Mouse (Mus musculus): Measurements from ENCODE around the gene Gm1604a. TPM values are rescaled to one million over a fixed set of nuclear protein-coding genes. Genes with fewer than 3 reads are reported as not detected.
"Not testable (repeated sequence)": the region's sequence is repeated elsewhere in the genome, so short reads cannot be mapped to it uniquely, and the experiment has no call there.

Gm1604a gene
- polyA plus RNA-seq, 1 experiment from 2014 or later = not detected

- not testable (repeated sequence) for H3K9me3 ChIP-seq; H3K27ac ChIP-seq; H3K4me3 ChIP-seq; H3K4me1 ChIP-seq; H3K27me3 ChIP-seq (ENCODE audit: poor library complexity, severe bottlenecking); H3K36me3 ChIP-seq (replicated peaks); DNase-seq (ENCODE audit: extremely low spot score, low spot score)
- no CpG with 5 or more reads among the region's 7 CpGs for WGBS
Observed at GRCm38 (mm10) chr17:7009440-7009839, 15.9 kb upstream of the Gm1604a start.

GRCm38 (mm10) chr17:7009901-7010300 lies 15.5 kb upstream of the Gm1604a start:
- WGBS = 77% methylated on average over 5 of the region's 9 CpGs
- H3K4me3 ChIP-seq; H3K27me3 ChIP-seq (ENCODE audit: poor library complexity, severe bottlenecking); H3K4me1 ChIP-seq; H3K27ac ChIP-seq; DNase-seq (ENCODE audit: extremely low spot score, low spot score); H3K9me3 ChIP-seq; H3K36me3 ChIP-seq (replicated peaks): not testable (repeated sequence)

DNA sequence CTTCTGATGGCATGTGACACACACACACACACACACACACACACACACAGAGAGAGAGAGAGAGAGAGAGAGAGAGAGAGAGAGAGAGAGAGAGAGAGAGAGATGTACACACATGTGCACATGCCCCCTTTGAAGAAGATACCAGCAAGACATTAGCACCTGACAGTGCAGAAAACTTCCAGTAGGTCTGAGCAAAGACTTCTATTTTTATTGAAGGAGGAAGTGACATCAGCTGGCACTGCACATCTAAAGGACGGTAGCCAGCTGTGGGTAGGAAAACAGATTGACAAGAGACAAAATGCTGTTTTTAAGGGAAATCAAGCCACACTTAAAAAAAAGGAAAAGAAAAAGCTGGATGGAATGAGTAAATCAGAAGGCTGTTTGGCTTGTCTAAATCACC lies 11.2 kb upstream of the Gm1604a start:
- not testable (repeated sequence) for H3K36me3 ChIP-seq (replicated peaks); H3K9me3 ChIP-seq; DNase-seq (ENCODE audit: extremely low spot score, low spot score); H3K27ac ChIP-seq; H3K4me3 ChIP-seq; H3K4me1 ChIP-seq; H3K27me3 ChIP-seq (ENCODE audit: poor library complexity, severe bottlenecking)
- no CpG with 5 or more reads among the region's 1 CpGs for WGBS

DNA sequence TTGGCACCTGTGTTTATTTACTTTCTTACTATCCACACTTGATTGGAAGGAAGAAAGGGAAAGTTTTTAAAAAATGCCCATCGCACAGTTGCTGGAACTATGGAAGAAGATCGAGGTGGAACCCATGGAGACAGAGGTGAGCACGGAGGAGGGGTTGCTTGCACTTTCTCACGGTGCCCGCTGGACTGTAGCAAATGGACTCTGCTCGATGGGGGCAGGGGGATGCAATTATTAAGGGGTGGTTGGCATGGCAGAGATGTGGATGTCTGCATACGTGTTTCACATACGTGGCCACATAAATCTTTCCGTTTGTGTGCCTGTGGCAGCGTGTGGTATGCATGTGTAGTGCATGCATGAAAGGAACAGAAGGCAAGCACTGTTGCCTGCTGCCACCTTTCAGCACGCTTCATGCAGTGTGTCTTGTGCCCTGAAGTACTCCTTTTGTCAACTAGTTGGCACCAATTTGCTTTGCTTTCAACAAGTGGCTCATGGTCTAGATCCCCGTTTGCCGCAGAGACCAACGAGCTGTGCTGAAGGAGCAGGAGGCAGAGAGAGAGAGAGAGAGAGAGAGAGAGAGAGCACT lies 487 bp downstream of the Gm1604a start:
- DNase-seq (ENCODE audit: extremely low spot score, low spot score); H3K36me3 ChIP-seq (replicated peaks): not testable (repeated sequence)

DNA sequence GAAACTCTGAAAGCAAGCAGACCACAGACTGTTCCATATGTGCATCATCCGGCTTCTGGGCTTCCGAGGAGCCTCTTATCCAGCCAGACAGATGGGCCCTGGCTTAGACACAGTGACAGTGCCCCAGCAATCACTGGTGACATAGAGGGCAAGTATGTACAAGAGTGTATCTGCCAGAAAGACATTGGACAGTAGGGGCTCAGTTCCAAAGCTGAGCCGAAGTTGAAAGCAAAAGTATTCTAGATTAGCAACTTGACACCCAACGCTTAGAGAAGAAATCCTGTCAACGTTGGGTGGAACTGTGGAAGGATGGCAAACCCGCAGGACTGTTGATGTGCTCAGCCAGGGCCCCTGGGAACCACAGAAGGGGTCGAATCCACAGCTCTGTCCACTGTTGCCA lies 4.8 kb downstream of the Gm1604a start:
- H3K4me1 ChIP-seq; H3K36me3 ChIP-seq (replicated peaks); H3K27me3 ChIP-seq (ENCODE audit: poor library complexity, severe bottlenecking); H3K4me3 ChIP-seq; DNase-seq (ENCODE audit: extremely low spot score, low spot score); H3K9me3 ChIP-seq; H3K27ac ChIP-seq: not testable (repeated sequence)
- WGBS = 81% methylated on average over 5 of the region's 7 CpGs

More for the DNA sequence above, 487 bp downstream of the Gm1604a start:
- H3K9me3 ChIP-seq; H3K27ac ChIP-seq; H3K27me3 ChIP-seq (ENCODE audit: poor library complexity, severe bottlenecking); H3K4me3 ChIP-seq; H3K4me1 ChIP-seq: not testable (repeated sequence)
- WGBS = 65% methylated on average over 3 of the region's 14 CpGs

DNA sequence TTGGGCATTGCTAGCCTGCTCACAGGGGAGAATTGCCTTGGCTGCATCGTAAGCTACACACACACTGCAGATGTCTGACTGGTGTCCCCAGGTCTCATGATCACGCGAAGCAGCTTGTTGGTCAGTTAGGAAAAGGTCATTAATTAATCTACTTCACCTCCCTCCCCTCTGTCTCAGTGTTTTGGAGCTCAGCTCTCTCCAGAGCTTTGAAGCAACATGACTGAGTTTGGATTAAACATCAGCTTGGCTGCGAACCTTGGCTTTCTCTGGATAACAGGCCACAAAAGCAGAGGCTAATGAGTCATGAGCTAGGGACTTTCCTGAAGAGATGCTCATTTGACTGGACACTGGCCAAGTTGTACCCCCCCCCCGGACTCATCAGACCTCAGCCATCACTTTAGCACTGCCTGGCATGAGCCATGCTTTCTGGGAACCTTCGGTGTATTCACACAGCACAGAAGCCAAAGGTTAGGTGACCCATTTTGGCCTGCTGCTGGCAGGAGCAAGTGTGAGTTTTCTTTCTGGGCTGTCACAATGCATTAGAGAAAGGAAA lies 5.3 kb downstream of the Gm1604a start:
- H3K4me1 ChIP-seq; H3K36me3 ChIP-seq (replicated peaks); H3K27ac ChIP-seq; H3K4me3 ChIP-seq; H3K27me3 ChIP-seq (ENCODE audit: poor library complexity, severe bottlenecking); DNase-seq (ENCODE audit: extremely low spot score, low spot score); H3K9me3 ChIP-seq: not testable (repeated sequence)
- 72% methylated on average over 3 of the region's 6 CpGs for WGBS

GRCm38 (mm10) chr17:7033192-7034166 lies 8.1 kb downstream of the Gm1604a start:
- not testable (repeated sequence) for H3K27me3 ChIP-seq (ENCODE audit: poor library complexity, severe bottlenecking); H3K9me3 ChIP-seq; H3K4me1 ChIP-seq; H3K27ac ChIP-seq; DNase-seq (ENCODE audit: extremely low spot score, low spot score); H3K4me3 ChIP-seq; H3K36me3 ChIP-seq (replicated peaks)
- WGBS = 79% methylated on average over 3 of the region's 17 CpGs

- not testable (repeated sequence) for H3K27me3 ChIP-seq (ENCODE audit: poor library complexity, severe bottlenecking); DNase-seq (ENCODE audit: extremely low spot score, low spot score); H3K36me3 ChIP-seq (replicated peaks); H3K27ac ChIP-seq; H3K4me3 ChIP-seq; H3K9me3 ChIP-seq; H3K4me1 ChIP-seq
- 77% methylated on average over 2 of the region's 4 CpGs for WGBS
Observed at GRCm38 (mm10) chr17:7068997-7069539, 43.7 kb downstream of the Gm1604a start.

DNA sequence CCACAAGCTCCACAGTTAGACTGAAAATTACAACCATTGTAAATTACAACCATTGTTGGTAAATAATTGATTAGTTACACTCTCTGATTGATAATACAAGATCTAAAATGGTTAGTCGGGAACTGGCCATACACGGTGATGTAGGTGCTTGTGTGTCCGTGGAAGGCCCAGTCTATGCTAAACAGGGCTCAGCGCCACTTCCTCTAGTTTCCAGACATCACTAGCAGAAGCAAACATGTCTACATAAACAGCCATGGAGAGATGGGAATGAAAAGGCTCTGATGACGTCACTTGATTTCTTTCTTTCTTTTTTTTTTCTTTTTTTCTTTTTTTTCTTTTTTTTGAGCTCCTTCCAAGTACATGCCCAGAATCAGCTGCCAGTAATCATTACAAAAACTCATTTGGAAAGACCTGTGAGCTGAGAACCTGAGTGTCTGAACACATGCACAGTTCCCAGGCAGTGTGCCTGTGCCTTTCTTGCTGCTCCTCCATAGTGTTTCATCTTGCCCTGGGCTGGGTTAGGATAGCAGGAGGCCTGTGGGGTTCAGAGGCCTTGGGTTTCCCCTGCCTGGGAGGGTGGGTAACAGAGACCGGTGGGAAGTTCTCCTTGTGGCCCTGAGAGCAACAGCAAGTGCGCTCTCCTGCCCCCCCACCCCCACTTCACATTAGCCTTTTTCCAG lies 44.3 kb downstream of the Gm1604a start:
- not testable (repeated sequence) for H3K4me3 ChIP-seq; DNase-seq (ENCODE audit: extremely low spot score, low spot score); H3K27me3 ChIP-seq (ENCODE audit: poor library complexity, severe bottlenecking); H3K4me1 ChIP-seq; H3K9me3 ChIP-seq; H3K27ac ChIP-seq; H3K36me3 ChIP-seq (replicated peaks)
- 81% methylated on average over 5 of the region's 7 CpGs for WGBS

DNA sequence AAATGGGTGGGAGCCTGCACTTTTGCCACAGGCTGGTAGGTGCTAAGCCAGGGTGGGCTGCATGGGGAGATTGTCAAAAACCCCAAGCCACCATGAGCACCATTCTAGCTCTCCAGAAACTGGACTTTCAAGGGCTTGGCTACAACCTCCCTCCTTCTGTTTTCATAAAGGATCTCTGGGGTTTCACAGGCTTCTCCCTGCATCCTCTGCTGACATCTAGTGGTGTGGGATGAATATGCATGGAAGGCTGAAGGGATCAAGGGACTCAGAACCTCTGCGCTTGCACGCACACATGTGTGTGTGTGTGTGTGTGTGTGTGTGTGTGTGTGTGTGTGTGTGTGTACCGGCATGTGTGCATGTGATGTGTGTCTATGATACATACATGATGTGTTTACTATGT lies 49.1 kb downstream of the Gm1604a start:
- not testable (repeated sequence) for H3K27me3 ChIP-seq (ENCODE audit: poor library complexity, severe bottlenecking); H3K36me3 ChIP-seq (replicated peaks); H3K9me3 ChIP-seq; H3K4me3 ChIP-seq; H3K4me1 ChIP-seq; DNase-seq (ENCODE audit: extremely low spot score, low spot score); H3K27ac ChIP-seq
- 55% methylated on average over 3 of the region's 3 CpGs for WGBS

DNA sequence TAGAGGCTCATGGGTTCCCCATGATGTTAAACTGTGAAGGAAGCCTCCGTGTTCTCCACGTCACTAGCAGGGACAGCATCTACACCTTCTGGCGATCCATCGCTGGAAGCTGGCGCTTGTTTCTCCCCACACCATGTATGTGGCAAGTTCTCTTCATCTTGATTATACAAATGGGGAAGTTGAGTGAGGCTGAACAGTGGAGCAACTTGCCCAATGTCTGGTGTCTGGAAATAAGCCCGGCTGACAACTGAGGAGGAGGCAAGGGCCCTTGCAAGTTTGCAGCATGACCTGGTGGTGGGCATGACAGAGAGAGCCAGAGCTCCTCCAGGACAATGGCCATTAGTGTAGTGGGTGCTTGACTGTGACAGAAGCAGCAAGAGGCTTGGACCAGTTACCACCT lies 50.2 kb downstream of the Gm1604a start:
- 93% methylated on average over 5 of the region's 6 CpGs for WGBS
- not testable (repeated sequence) for H3K9me3 ChIP-seq; DNase-seq (ENCODE audit: extremely low spot score, low spot score); H3K27me3 ChIP-seq (ENCODE audit: poor library complexity, severe bottlenecking); H3K27ac ChIP-seq; H3K4me1 ChIP-seq; H3K36me3 ChIP-seq (replicated peaks); H3K4me3 ChIP-seq

- 0% methylated on average over 1 of the region's 4 CpGs for WGBS
- not testable (repeated sequence) for H3K27me3 ChIP-seq (ENCODE audit: poor library complexity, severe bottlenecking); DNase-seq (ENCODE audit: extremely low spot score, low spot score); H3K9me3 ChIP-seq; H3K27ac ChIP-seq; H3K4me3 ChIP-seq; H3K36me3 ChIP-seq (replicated peaks); H3K4me1 ChIP-seq
Observed at GRCm38 (mm10) chr17:7079558-7079957, 54.2 kb downstream of the Gm1604a start.

- H3K4me3 ChIP-seq; H3K4me1 ChIP-seq; H3K27ac ChIP-seq; H3K27me3 ChIP-seq (ENCODE audit: poor library complexity, severe bottlenecking); H3K9me3 ChIP-seq; DNase-seq (ENCODE audit: extremely low spot score, low spot score); H3K36me3 ChIP-seq (replicated peaks): not testable (repeated sequence)
- WGBS = no CpG with 5 or more reads among the region's 5 CpGs
Observed at GRCm38 (mm10) chr17:7084523-7084922, 59.2 kb downstream of the Gm1604a start.
